Mouse (Mus musculus) Patski (cell line): ENCODE results near the gene Ovch2. TPM values are rescaled to one million over a fixed set of nuclear protein-coding genes. Genes with fewer than 3 reads are reported as not detected.

Experiments used
- ATAC-seq: fragments of 100-300 bp; one replicate; pipeline ENCODE4 v1.8.0; 2021
- CTCF ChIA-PET: fragments of 350-600 bp; sonication (Branson Sonifier 250); formaldehyde crosslinking; loops from one replicate; lab custom pipeline; 2022; ENCODE audit warnings: inconsistent platforms; lab: Charles Lee
- POLR2A ChIA-PET: fragments of 350-600 bp; sonication (Branson Sonifier 250); formaldehyde crosslinking; loops from one replicate; lab custom pipeline; 2022; ENCODE audit warnings: antibody characterized with exemption, inconsistent platforms; lab: Charles Lee
- DNase-seq: peaks from one replicate; pipeline ENCODE4 v3.0.0-alpha.2; 2011; ENCODE audit warnings: low read depth, low spot score
- H3K27me3 ChIP-seq: fragments of 371-371 bp; one replicate; pipeline ENCODE4 v1.5.1; 2021
- CTCF ChIP-seq: fragments of 100-300 bp; IDR thresholded peaks from one replicate; pipeline ENCODE4 v1.5.1; 2021
- in situ Hi-C: fragments of 300-500 bp; cut with MboI; formaldehyde crosslinking; loops from 3 replicates; pipeline ENCODE4 v1.11.1; 2018; ENCODE audit warnings: low pct_unique_long_range_greater_than_20kb, mixed read lengths
- polyA plus RNA-seq: library from polyadenylated mRNA; unstranded; gene quantifications from one replicate; pipeline ENCODE4 v1.2.3, GENCODE M21; 2021

The Ovch2 gene
- polyA plus RNA-seq, 1 experiment from 2014 or later, result not detected

DNA sequence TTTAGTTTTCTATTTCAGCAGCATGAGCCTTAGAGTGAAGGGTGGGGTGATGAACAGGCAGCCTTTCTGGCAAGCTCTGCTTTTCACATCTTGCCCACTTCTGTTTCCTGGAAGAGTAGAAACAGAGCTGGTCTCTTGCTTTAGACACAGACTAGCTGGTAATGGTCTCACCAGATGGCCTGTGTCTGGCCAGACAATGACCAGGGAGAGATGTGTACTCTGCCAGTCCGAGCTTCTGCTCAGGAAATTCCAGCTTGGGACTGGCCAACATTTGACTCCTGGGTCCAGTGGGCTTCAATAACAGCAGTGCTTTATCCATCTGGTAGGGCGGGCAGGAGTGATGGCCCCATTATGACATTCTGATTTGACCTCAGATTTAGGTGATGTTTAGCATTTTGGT is 55.9 kb downstream of the Ovch2 start:
- CTCF ChIA-PET, result interaction anchor here (1.4 kb wide), 1 partner anchor 9 kb away, joined by 4 read pairs; no protein-coding TSS in a partner anchor
- in situ Hi-C loops, result no loop called here
- no peak for ATAC-seq
- DNase-seq, result no peak
- no peak for TF ChIP-seq CTCF
- POLR2A ChIA-PET, result no interaction called here
- no peaks in the 10 kb centered on the region for H3K27me3 ChIP-seq

DNA sequence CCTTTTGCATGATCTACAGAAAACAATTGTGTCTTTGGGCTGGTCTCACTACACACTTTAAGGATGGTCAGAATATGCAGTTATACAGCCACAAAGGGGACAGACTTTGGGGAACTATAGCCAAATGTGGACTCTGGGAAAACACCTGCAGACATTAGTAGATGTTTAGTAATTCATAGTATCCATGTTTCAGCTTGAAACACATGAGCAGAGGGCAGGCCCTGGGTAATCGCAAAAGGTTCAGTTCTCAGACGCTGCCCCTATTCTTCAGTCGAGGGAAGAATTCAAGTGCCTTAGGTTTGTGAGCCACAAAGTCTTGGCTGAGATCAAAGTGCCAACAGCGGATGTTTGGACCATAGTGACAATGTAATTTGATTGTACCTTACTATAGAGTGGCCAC is 56.6 kb downstream of the Ovch2 start:
- no peaks in the 10 kb centered on the region for H3K27me3 ChIP-seq
- in situ Hi-C loops, result no loop called here
- TF ChIP-seq CTCF, result no peak
- DNase-seq, result no peak
- POLR2A ChIA-PET, result no interaction called here
- CTCF ChIA-PET, result interaction anchor here (1.2 to 1.4 kb wide), 2 partner anchors 8 to 45 kb away, joined by 3 to 4 read pairs; no protein-coding TSS in a partner anchor
- no peak for ATAC-seq

DNA sequence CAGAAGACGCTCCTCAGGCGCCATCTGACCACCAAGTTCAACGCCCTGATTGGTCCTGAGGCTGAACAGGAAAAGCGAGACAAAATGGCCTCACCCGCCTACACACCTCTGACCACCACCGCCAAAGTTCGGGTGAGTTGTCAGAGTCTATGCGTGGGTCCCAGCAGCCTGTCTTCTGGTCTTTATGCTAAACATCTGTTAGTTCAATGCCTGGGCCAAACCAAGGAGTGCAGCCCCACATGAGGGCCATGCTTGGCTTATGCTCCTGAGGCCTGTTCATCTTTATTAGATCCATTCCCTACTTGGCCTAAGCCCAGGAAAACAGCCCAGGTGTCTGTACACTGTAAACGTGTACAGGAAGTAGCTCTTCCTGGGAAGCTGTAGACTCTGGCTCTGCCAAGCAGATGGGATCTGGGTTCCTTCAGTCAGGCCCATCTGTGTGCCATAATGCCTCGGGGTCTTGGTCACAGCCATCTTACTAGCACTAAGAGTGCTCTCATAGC is 58.0 kb downstream of the Ovch2 start:
- DNase-seq (no peak), ATAC-seq (no peak)
- H3K27me3 ChIP-seq, result no peaks in the 10 kb centered on the region
- no peak for TF ChIP-seq CTCF
- ChIA-PET CTCF (no interaction called here), POLR2A (no interaction called here)
- in situ Hi-C loops, result no loop called here

DNA sequence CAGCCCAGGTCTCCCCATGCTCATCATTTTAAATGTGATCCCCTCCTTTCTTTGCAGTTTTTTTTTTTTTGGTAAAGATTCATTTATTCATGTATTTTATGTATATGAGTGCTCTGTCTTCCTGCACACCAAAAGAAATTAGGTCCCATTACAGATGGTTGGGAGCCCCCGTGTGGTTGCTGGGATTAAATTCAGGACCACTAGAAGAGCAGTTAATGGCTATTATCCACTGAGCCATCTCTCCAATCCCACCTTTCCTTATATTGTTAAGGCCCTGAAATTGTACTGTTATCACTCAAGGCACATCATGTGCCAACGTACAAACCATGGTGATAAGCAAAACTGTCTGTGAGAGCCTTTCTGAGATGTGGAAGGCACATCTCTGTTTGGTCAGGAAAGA is 62.3 kb downstream of the Ovch2 start:
- TF ChIP-seq CTCF, result peak; percentile 50
- DNase-seq (no peak), ATAC-seq (no peak)
- in situ Hi-C loops, result loop anchor here (5.0 kb wide), 1 partner anchor 76 kb away; no protein-coding TSS in a partner anchor
- POLR2A ChIA-PET, result no interaction called here
- no peaks in the 10 kb centered on the region for H3K27me3 ChIP-seq
- CTCF ChIA-PET, result interaction anchor here (1.1 to 3.4 kb wide), 3 partner anchors 10 to 77 kb away, joined by 3 to 15 read pairs (median 6); no protein-coding TSS in a partner anchor

DNA sequence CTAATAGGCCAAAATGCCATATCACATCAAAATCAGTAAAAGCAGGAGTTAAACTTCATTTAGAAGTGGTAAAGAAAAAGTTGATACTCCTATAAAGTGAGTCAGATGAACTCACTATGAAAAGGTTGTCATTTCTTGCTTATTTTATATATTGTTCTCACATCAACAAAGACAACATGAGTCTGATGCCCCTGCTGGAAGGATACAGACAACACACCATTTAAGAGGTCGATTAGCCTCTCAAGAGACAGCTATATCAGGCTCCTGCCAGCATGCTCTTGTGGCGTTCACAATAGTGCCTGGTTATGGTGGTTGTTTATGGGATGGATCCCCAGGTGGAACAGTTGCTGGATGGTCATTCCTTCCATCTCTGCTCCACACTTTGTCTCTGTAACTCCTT is 67.8 kb downstream of the Ovch2 start:
- POLR2A ChIA-PET, result no interaction called here
- CTCF ChIA-PET, result interaction anchor here (1.5 kb wide), 1 partner anchor 16 kb away, joined by 3 read pairs; no protein-coding TSS in a partner anchor
- ATAC-seq (no peak), DNase-seq (no peak)
- in situ Hi-C loops, result no loop called here
- TF ChIP-seq CTCF, result no peak
- no peaks in the 10 kb centered on the region for H3K27me3 ChIP-seq

Other genes starting within 250 kb of the Ovch2 start
- not detected for gene Olfml1, start 233.8 kb downstream of the Ovch2 start, polyA plus RNA-seq
- gene Ppfibp2, start 206.0 kb downstream of the Ovch2 start, polyA plus RNA-seq, result 1.4 TPM
- gene 5330417H12Rik, start 176.0 kb downstream of the Ovch2 start, polyA plus RNA-seq, result not detected
- not detected for gene Cyb5r2, start 43.2 kb downstream of the Ovch2 start, polyA plus RNA-seq
- not detected for gene Olfr467, start 11.1 kb upstream of the Ovch2 start, polyA plus RNA-seq
- not detected for gene Olfr469, start 24.3 kb upstream of the Ovch2 start, polyA plus RNA-seq
- not detected for gene Olfr470, start 46.3 kb upstream of the Ovch2 start, polyA plus RNA-seq
- gene Olfr472, start 96.7 kb upstream of the Ovch2 start, polyA plus RNA-seq, result 0.01 TPM
- not detected for gene Olfr473, start 129.2 kb upstream of the Ovch2 start, polyA plus RNA-seq
- gene Olfr474, start 153.4 kb upstream of the Ovch2 start, polyA plus RNA-seq, result not detected
- not detected for gene Olfr476, start 163.6 kb upstream of the Ovch2 start, polyA plus RNA-seq
- gene Olfr477, start 185.5 kb upstream of the Ovch2 start, polyA plus RNA-seq, result 0.01 TPM
- not detected for gene Olfr478, start 232.8 kb upstream of the Ovch2 start, polyA plus RNA-seq
- not detected for gene Olfr479, start 249.5 kb upstream of the Ovch2 start, polyA plus RNA-seq